Mouse (Mus musculus) lung, postnatal 0 days (tissue): ENCODE results near the gene Pigt.

Experiments
- CTCF ChIP-seq: IDR thresholded peaks from 2 replicates; pipeline ENCODE4 v1.5.1; 2016; ENCODE audit warnings: antibody characterized with exemption, mild to moderate bottlenecking
- EP300 ChIP-seq: IDR thresholded peaks from 2 replicates; pipeline ENCODE4 v1.6.1; 2016; ENCODE audit warnings: antibody characterized with exemption, mild to moderate bottlenecking, control low read depth

GRCm38 (mm10) chr2:164457942-164458341, 39.4 kb upstream of the Pigt start:
- TF ChIP-seq CTCF (no peak), EP300 (peak; percentile 92)
